Mouse (Mus musculus): ENCODE measurements around the gene Cpa2. TPM values are rescaled to one million over a fixed set of nuclear protein-coding genes. Genes with fewer than 3 reads are reported as not detected.

Gene Cpa2
- total and polyA plus RNA-seq, 3 experiments = 0.12 to 0.43 TPM; not detected in 1

GRCm38 (mm10) chr6:30551193-30551515 is 9.8 kb downstream of the Cpa2 start:
- H3K27me3 ChIP-seq (ENCODE audit: control insufficient read depth in 1 of 2, insufficient read depth in 2 of 2, low read length in 2 of 2) = peaks cover 4 to 11% of the 10 kb centered on the region in 2 experiments
- H3K27ac ChIP-seq (ENCODE audit: control insufficient read depth, low read depth, low read length) = no peak overlapping the region
- TF ChIP-seq UBTF (IDR thresholded peaks at IDR 0.05; ENCODE audit: borderline replicate concordance, insufficient read depth, low read depth, low read length) = no peak
- TF ChIP-seq ETS1 (IDR thresholded peaks at IDR 0.05; ENCODE audit: low read depth, low read length) = no peak
- no peak for TF ChIP-seq ZNF384 (IDR thresholded peaks at IDR 0.05; ENCODE audit: low read depth, low read length)
- TF ChIP-seq SMC3 (IDR thresholded peaks at IDR 0.05; ENCODE audit: low read depth, low read length) = no peak
- no peak for TF ChIP-seq MXI1 (IDR thresholded peaks at IDR 0.05; ENCODE audit: low read depth, low read length)
- no peak for TF ChIP-seq MYC (IDR thresholded peaks at IDR 0.05; ENCODE audit: low read depth, low read length)
- no peak for TF ChIP-seq ELF1 (IDR thresholded peaks at IDR 0.05; ENCODE audit: low read depth, low read length)
- no peak for TF ChIP-seq MEF2A (IDR thresholded peaks at IDR 0.05; ENCODE audit: extremely low read depth, insufficient replicate concordance, low read depth, low read length, poor library complexity, severe bottlenecking)
- TF ChIP-seq RCOR1 (IDR thresholded peaks at IDR 0.05; ENCODE audit: low read depth, low read length) = no peak
- TF ChIP-seq MAFK (IDR thresholded peaks at IDR 0.05; ENCODE audit: borderline replicate concordance, low read depth, low read length) = no peak
- TF ChIP-seq TBP (IDR thresholded peaks at IDR 0.05; ENCODE audit: low read depth, low read length) = no peak
- no peak for TF ChIP-seq KAT2A (conservative IDR thresholded peaks at IDR 0.05; ENCODE audit: low read depth, low read length)
- no peak for TF ChIP-seq TAL1 (IDR thresholded peaks at IDR 0.05; ENCODE audit: low read length)
- TF ChIP-seq USF2 (IDR thresholded peaks at IDR 0.05; ENCODE audit: borderline replicate concordance in 1 of 2, insufficient read depth in 1 of 2, low read depth in 1 of 2, low read length in 2 of 2) = no peak
- TF ChIP-seq GABPA (IDR thresholded peaks at IDR 0.05; ENCODE audit: low read depth, low read length) = no peak
- TF ChIP-seq EP300 (IDR thresholded peaks at IDR 0.05; ENCODE audit: low read depth in 1 of 2, low read length in 2 of 2) = no peak
- no peak for TF ChIP-seq CHD2 (IDR thresholded peaks at IDR 0.05; ENCODE audit: low read length)
- no peak for TF ChIP-seq USF1 (IDR thresholded peaks at IDR 0.05; ENCODE audit: low read depth, low read length)
- no peak overlapping the region for H3K9ac ChIP-seq (ENCODE audit: control insufficient read depth, low read depth, low read length, poor library complexity, severe bottlenecking)
- no peak for DNase-seq (ENCODE audit: low read depth, low spot score)
- H3K9me3 ChIP-seq (replicated peaks; ENCODE audit: insufficient read depth, low read length) = no peaks in the 10 kb centered on the region
- H3K4me3 ChIP-seq (ENCODE audit: control insufficient read depth in 1 of 2, insufficient read depth in 1 of 2, low read depth in 2 of 2, low read length in 2 of 2) = no peak overlapping the region
- H3K79me2 ChIP-seq (ENCODE audit: control insufficient read depth, insufficient read depth, low read length, poor library complexity) = no peaks in the 10 kb centered on the region
- no peaks in the 10 kb centered on the region for H3K36me3 ChIP-seq (ENCODE audit: control insufficient read depth in 1 of 2, insufficient read depth in 2 of 2, low read length in 2 of 2)
- no peaks in the 10 kb centered on the region for H3K4me1 ChIP-seq (ENCODE audit: control insufficient read depth in 1 of 2, insufficient read depth in 2 of 2, low read length in 2 of 2)

GRCm38 (mm10) chr6:30551644-30552580 is 10.5 kb downstream of the Cpa2 start:
- DNase-seq (ENCODE audit: low read depth, low spot score) = no peak
- H3K9ac ChIP-seq (ENCODE audit: control insufficient read depth, low read depth, low read length, poor library complexity, severe bottlenecking) = no peak overlapping the region
- H3K79me2 ChIP-seq (ENCODE audit: control insufficient read depth, insufficient read depth, low read length, poor library complexity) = no peaks in the 10 kb centered on the region
- H3K4me3 ChIP-seq (ENCODE audit: control insufficient read depth in 1 of 2, insufficient read depth in 1 of 2, low read depth in 2 of 2, low read length in 2 of 2) = no peak overlapping the region
- no peaks in the 10 kb centered on the region for H3K4me1 ChIP-seq (ENCODE audit: control insufficient read depth in 1 of 2, insufficient read depth in 2 of 2, low read length in 2 of 2)
- no peaks in the 10 kb centered on the region for H3K9me3 ChIP-seq (replicated peaks; ENCODE audit: insufficient read depth, low read length)
- H3K27ac ChIP-seq (ENCODE audit: control insufficient read depth, low read depth, low read length) = no peak overlapping the region
- TF ChIP-seq MYC (IDR thresholded peaks at IDR 0.05; ENCODE audit: low read depth, low read length) (no peak), ELF1 (IDR thresholded peaks at IDR 0.05; ENCODE audit: low read depth, low read length) (no peak), SMC3 (IDR thresholded peaks at IDR 0.05; ENCODE audit: low read depth, low read length) (no peak), MYB (IDR thresholded peaks at IDR 0.05; ENCODE audit: low read depth, low read length) (no peak), ZKSCAN1 (IDR thresholded peaks at IDR 0.05; ENCODE audit: low read depth, low read length) (no peak), POLR2A (IDR thresholded peaks at IDR 0.05; ENCODE audit: control insufficient read depth in 1 of 2, insufficient read depth in 1 of 2, low read depth in 1 of 2, low read length in 2 of 2, poor library complexity in 1 of 2) (no peak), ETS1 (IDR thresholded peaks at IDR 0.05; ENCODE audit: low read depth, low read length) (no peak), MXI1 (IDR thresholded peaks at IDR 0.05; ENCODE audit: low read depth, low read length) (no peak), NELFE (IDR thresholded peaks at IDR 0.05; ENCODE audit: low read depth, low read length) (no peak), MAFK (IDR thresholded peaks at IDR 0.05; ENCODE audit: borderline replicate concordance, low read depth, low read length) (no peak), POLR2AphosphoS5 (IDR thresholded peaks at IDR 0.05; ENCODE audit: borderline replicate concordance, low read depth, low read length) (no peak)
- H3K27me3 ChIP-seq (ENCODE audit: control insufficient read depth in 1 of 2, insufficient read depth in 2 of 2, low read length in 2 of 2) = peaks cover 4 to 11% of the 10 kb centered on the region in 2 experiments
- H3K36me3 ChIP-seq (ENCODE audit: control insufficient read depth in 1 of 2, insufficient read depth in 2 of 2, low read length in 2 of 2) = no peaks in the 10 kb centered on the region
